Mouse (Mus musculus) embryo, embryonic 10.5 days (tissue): ENCODE measurements around the gene Nrarp.

ENCODE experiments used
- DNase-seq: peaks from one replicate; pipeline ENCODE4 v3.0.0-alpha.2; 2015; ENCODE audit warnings: low spot score

Nrarp gene

GRCm38 (mm10) chr2:25196172-25196954 is 15.8 kb downstream of the Nrarp start, which contains the start of gene Tor4a:
Gene Tor4a, minus strand, starts transcription at chr2:25196886.
- peak; percentile 41 for DNase-seq

GRCm38 (mm10) chr2:25197191-25197590 is 16.6 kb downstream of the Nrarp start:
- DNase-seq = no peak

- DNase-seq = no peak
These were observed 17.4 kb downstream of the Nrarp start for GRCm38 (mm10) chr2:25197946-25198345.

- no peak for DNase-seq
These were observed 20.1 kb downstream of the Nrarp start for GRCm38 (mm10) chr2:25200631-25201030.

GRCm38 (mm10) chr2:25203631-25204214 is 23.2 kb downstream of the Nrarp start:
- no peak for DNase-seq

GRCm38 (mm10) chr2:25207593-25207992 is 27.0 kb downstream of the Nrarp start:
- DNase-seq = no peak

GRCm38 (mm10) chr2:25210686-25211085 is 30.1 kb downstream of the Nrarp start:
- no peak for DNase-seq

- DNase-seq = peak; percentile 95
These were observed 30.6 kb downstream of the Nrarp start, which contains the start of gene Nelfb for GRCm38 (mm10) chr2:25211121-25211670. Gene Nelfb, minus strand, starts transcription at chr2:25211489.

GRCm38 (mm10) chr2:25213266-25213865 is 32.8 kb downstream of the Nrarp start:
- DNase-seq = no peak

- DNase-seq = no peak
These were observed 33.9 kb downstream of the Nrarp start, which contains the start of gene Stpg3 for GRCm38 (mm10) chr2:25214444-25214843. Gene Stpg3, minus strand, starts transcription at chr2:25214637.

- DNase-seq = no peak
These were observed 37.1 kb downstream of the Nrarp start for GRCm38 (mm10) chr2:25217666-25218065.

GRCm38 (mm10) chr2:25218445-25218844 is 37.9 kb downstream of the Nrarp start, which contains the start of gene Fam166a:
Gene Fam166a, plus strand, starts transcription at chr2:25218745.
- no peak for DNase-seq

GRCm38 (mm10) chr2:25221331-25221772 is 40.8 kb downstream of the Nrarp start:
- no peak for DNase-seq

- peak; percentile 28 for DNase-seq
These were observed 43.3 kb downstream of the Nrarp start for GRCm38 (mm10) chr2:25223681-25224491.

GRCm38 (mm10) chr2:25224492-25224765 is 43.9 kb downstream of the Nrarp start, which contains the start of gene Tubb4b:
Gene Tubb4b, minus strand, starts transcription at chr2:25224702.
- no peak for DNase-seq

- peak; percentile 100 for DNase-seq
These were observed 44.5 kb downstream of the Nrarp start for GRCm38 (mm10) chr2:25224766-25225752.

GRCm38 (mm10) chr2:25225811-25226379 is 45.3 kb downstream of the Nrarp start:
- no peak for DNase-seq

- DNase-seq = no peak
These were observed 46.3 kb downstream of the Nrarp start for GRCm38 (mm10) chr2:25226864-25227263.

GRCm38 (mm10) chr2:25227406-25227805 is 46.8 kb downstream of the Nrarp start:
- DNase-seq = no peak

- DNase-seq = peak; percentile 92
These were observed 47.9 kb downstream of the Nrarp start for GRCm38 (mm10) chr2:25228431-25228889.
